Mouse (Mus musculus) bone marrow macrophage, adult 2 months (primary cell): Measurements from ENCODE around the gene Cpsf3. TPM values are rescaled to one million over a fixed set of nuclear protein-coding genes. Genes with fewer than 3 reads are reported as not detected.
A peak's percentile ranks its signal among the peaks of the same experiment; 100 is the strongest.

Source experiments
- H3K27ac ChIP-seq: 2 replicates; pipeline ENCODE4 v1.5.1; 2012; ENCODE audit warnings: low read depth, low read length; ENCODE audit not compliant: insufficient read depth
- H3K4me1 ChIP-seq: 2 replicates; pipeline ENCODE4 v1.6.1; 2012; ENCODE audit warnings: low read length; ENCODE audit not compliant: control insufficient read depth, insufficient read depth
- H3K4me3 ChIP-seq: 2 replicates; pipeline ENCODE4 v1.5.1; 2012; ENCODE audit warnings: mild to moderate bottlenecking, low read length, moderate library complexity; ENCODE audit not compliant: insufficient read depth
- CTCF ChIP-seq: IDR thresholded peaks from 2 replicates; pipeline ENCODE4 v1.5.1; 2012; ENCODE audit warnings: low read depth, mild to moderate bottlenecking, low read length, moderate library complexity
- POLR2A ChIP-seq: IDR thresholded peaks from 2 replicates; pipeline ENCODE4 v1.6.1; 2012; ENCODE audit warnings: mild to moderate bottlenecking, low read depth, low read length, borderline replicate concordance
- polyA plus RNA-seq: library from polyadenylated mRNA; stranded (reverse); fragments of >200 nt; gene quantifications from 2 replicates; pipeline ENCODE4 v1.2.4, GENCODE M21; 2012; ENCODE audit not compliant: missing spikeins, insufficient read depth, insufficient read length

Gene Cpsf3
- polyA plus RNA-seq, 1 experiment, result 70.0 TPM

DNA sequence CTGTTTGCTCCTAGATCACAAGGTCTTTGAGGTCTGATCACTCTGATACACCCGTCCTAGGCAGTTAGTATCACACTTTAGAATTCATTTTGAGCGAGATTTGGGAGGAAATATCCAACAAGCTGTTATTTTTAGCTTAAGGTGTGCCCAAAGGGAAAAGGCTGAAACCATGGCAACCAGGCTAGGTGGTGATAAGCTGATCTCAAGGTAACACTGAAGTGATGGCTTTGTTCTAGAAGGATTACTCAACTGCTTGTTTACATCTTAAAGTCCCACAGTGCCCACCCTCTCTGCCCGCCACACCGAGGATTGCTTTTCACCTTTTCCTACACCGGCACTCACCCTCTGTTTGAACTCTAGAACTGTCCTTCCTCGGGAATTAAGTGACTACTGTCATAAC is 4.5 kb downstream of the Cpsf3 start:
- H3K4me3 ChIP-seq, result no peak overlapping the region
- peaks cover 19% of the 10 kb centered on the region for H3K4me1 ChIP-seq
- H3K27ac ChIP-seq, result no peak overlapping the region
- TF ChIP-seq CTCF, result no peak
- no peak for TF ChIP-seq POLR2A

DNA sequence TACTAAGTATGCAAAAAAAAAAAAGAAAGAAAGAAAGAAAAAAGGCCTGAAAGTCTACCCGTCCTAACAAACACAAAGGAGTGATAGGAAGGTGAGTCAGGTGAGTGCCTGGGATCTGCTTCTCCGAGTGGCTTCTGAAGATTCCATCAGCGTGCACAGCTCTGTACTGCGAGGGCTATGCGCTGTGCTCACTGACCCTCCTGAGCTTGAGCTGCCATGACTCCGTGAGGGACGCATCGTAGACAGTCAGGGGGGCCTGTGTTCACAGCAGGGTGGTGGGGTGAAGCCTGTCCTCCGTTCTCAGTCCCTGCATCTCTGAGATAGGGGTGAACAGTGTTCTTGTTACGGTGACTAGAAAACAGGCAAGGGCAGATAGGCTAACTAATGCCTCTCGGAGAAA is 13.7 kb downstream of the Cpsf3 start:
- Histone ChIP-seq H3K27ac (no peak overlapping the region), H3K4me3 (no peak overlapping the region), H3K4me1 (no peaks in the 10 kb centered on the region)
- TF ChIP-seq CTCF, result no peak
- TF ChIP-seq POLR2A, result no peak

DNA sequence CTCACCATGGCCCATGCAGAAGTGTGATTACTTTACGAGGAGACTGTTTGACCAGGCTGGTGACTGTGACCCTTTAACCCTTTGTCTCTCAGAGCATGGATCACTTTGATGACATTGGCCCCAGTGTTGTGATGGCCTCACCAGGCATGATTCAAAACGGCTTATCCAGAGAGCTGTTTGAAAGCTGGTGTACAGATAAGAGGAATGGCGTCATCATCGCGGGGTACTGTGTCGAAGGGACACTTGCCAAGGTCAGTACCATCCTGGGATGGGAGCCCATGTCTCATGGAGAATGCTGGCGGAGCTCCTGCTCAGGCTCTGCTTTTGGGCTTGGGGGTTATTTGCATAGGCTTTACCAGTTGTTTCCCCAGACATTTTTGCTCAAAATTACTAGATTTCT is 16.1 kb downstream of the Cpsf3 start:
- no peak for TF ChIP-seq CTCF
- no peak for TF ChIP-seq POLR2A
- H3K4me1 ChIP-seq, result no peaks in the 10 kb centered on the region
- H3K4me3 ChIP-seq, result no peak overlapping the region
- no peak overlapping the region for H3K27ac ChIP-seq

DNA sequence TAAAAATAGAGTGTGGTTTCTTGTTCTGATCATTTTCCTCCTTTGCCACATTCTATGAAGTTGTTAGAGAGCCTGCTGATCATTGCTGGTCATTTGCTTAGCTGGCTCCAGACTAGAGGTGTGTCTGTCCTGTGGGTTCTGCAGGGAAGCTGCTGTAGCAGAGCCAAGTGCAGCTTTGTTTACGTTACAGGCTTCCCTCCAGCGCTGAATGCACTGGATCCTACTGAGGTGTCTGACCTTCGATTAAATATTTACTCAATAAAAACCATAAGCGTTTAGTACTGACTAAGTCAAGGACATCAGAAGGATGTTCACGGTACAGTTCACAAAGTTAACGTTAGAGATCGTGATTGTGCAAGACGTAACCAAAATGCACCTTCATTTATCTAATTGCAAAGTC is 16.7 kb downstream of the Cpsf3 start:
- H3K4me1 ChIP-seq, result no peaks in the 10 kb centered on the region
- no peak overlapping the region for H3K27ac ChIP-seq
- H3K4me3 ChIP-seq, result no peak overlapping the region
- TF ChIP-seq POLR2A (no peak), CTCF (no peak)

DNA sequence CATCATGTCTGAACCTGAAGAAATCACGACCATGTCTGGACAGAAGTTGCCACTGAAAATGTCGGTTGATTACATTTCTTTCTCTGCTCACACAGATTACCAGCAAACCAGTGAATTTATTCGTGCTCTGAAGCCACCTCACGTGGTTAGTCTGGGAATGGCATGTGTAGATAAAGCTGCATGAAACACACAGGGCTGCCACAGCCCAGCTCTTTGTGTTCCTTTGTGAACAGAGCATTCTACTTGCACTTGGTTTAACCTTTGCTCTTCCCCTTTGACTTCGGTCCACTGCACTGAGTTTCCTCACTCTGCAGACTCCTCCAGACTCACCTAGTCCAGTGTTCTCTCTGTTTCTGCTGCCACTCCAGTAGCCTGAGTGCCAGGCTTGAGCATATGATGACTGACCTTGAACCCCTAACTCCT is 17.2 kb downstream of the Cpsf3 start:
- TF ChIP-seq CTCF (no peak), POLR2A (no peak)
- Histone ChIP-seq H3K4me1 (no peaks in the 10 kb centered on the region), H3K27ac (no peak overlapping the region), H3K4me3 (no peak overlapping the region)

DNA sequence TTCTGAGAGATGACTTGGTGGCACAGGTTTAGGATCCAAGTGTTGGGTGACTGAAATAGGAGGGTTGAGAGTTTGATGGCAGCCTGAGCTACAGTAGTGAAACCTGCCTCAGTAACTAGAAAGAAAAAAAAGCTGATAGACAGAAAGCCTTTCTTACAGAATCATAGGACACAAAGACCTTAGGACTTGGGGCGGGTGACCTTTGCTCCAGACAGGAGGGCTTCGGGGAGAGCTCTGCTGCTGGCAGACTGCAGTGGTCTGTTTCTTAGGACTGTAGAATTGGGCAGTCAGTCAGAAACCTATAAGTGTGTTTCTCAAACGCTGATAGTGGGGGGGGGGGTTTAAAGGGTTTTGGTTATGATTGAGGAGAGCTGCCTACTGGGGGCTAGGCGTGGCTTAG is 20.6 kb downstream of the Cpsf3 start:
- H3K27ac ChIP-seq, result no peak overlapping the region
- no peaks in the 10 kb centered on the region for H3K4me1 ChIP-seq
- no peak overlapping the region for H3K4me3 ChIP-seq
- TF ChIP-seq CTCF (no peak), POLR2A (no peak)

DNA sequence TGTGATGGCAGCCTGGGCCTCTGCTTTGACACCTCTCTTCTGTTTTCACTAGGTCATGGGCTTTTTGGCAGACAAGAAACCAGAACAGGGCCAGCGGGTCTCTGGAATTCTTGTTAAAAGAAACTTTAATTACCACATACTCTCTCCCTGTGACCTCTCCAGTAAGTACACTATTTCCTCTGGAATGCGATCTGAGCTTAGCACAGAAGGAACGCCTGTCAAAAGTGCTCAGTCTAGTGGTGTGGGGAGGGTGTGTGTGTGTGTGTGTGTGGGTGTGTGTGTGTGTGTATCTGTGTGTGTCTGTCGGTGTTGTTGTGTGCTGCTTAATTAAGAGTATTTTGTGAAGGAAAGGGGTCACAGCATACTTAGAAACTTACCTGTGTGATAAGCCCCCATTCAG is 21.5 kb downstream of the Cpsf3 start:
- TF ChIP-seq CTCF (no peak), POLR2A (no peak)
- Histone ChIP-seq H3K4me3 (no peak overlapping the region), H3K27ac (no peak overlapping the region), H3K4me1 (no peaks in the 10 kb centered on the region)

DNA sequence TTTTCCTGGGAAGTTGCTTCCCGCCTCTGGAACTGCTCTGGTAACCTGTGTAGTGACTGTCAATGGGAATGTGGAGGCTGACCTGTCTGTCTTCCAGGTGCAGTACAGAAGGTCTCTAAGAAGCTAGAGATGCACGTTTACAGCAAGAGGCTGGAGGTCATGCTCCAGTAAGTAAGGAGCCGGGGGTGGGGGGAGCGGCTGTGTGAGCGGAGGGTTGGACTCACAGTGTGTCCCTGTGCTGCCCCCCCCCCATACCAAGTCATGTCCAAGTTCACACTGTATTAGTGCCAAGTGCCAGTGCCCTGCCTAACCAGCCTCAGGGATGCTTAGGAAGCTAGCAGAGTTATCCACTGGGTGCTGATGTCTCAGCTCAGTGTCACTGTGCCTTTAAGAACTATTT is 27.0 kb downstream of the Cpsf3 start:
- TF ChIP-seq POLR2A, result no peak
- TF ChIP-seq CTCF, result no peak
- peaks cover 2% of the 10 kb centered on the region for H3K4me1 ChIP-seq
- H3K4me3 ChIP-seq, result no peak overlapping the region
- H3K27ac ChIP-seq, result no peak overlapping the region

DNA sequence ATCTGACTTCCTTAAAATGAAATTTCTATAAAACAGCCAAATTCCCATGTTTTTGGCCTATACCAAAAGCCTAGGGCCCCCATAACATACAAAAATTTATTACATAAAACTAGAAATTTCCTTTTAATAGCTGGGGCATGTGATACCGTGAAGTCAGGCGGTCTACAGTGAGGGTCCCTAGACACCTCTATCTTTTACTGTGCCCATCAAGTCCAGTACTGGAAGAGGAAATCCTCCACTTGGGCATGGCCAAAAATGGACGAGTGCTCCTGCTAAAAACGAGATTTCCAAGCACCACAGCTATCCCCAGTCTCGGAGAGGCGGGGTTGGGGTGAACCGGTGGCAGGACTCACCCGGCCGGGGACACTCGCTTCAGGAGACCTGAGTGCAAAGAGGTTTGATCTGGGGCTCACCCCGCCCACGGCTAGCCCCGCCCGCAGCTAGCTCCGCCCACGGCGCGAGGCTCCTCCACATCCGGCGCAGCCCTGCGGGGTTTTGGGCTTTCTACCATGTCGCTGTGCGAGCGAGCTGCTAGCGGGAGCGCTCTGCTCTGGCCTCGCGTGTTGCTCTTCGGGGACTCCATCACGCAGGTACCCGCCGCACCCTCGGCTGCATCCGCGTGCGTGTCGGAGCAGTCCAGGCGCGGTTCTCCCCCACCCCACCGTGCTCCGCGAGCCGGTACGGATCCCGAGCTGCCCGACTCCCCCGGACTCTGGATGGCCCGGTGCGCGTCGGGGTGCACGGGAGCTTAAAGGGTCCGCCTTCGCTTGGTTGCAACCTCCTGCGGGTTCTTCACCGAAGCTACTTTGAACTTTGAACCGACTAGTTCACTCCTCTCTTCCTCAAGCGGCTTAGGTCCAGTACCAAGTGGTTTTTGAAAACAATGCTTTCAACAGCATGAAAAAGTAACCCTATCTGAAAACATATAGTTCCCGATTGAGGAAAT is 31.0 kb downstream of the Cpsf3 start, which contains the start of gene Iah1:
Gene Iah1 (plus strand): TSS at position 467 of the 946 bp plus-strand sequence.
- peaks cover 7% of the 10 kb centered on the region for H3K4me1 ChIP-seq
- H3K4me3 ChIP-seq, result peak within 1 kb of the TSS; percentile 91
- no peak for TF ChIP-seq CTCF
- TF ChIP-seq POLR2A, result no peak
- peak within 1 kb of the TSS; percentile 75 for H3K27ac ChIP-seq

DNA sequence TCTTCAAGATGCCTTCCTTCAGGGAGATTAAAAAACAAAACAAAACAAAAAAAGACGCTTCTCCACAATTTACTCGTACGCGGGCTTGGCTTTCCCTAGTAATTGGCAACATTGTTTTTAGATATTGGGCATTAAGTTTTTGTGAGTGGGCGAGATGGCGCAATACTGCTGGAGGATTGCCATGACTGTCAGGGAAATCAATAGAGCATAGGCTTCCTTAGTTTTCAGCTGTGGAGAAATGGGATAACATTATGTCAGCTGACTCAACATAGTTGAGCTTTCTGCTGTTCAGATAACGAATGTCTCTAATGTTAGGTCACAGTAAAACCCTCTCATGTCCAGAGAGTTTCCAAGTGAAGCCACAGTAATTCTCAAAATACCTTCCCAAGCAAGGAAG is 31.7 kb downstream of the Cpsf3 start:
- TF ChIP-seq POLR2A, result no peak
- no peak for TF ChIP-seq CTCF
- Histone ChIP-seq H3K4me3 (peak overlapping the region; percentile 91), H3K4me1 (peaks cover 7% of the 10 kb centered on the region), H3K27ac (peak overlapping the region; percentile 75)
